Mouse (Mus musculus): Measurements from ENCODE around the gene Prr15l.

DNA sequence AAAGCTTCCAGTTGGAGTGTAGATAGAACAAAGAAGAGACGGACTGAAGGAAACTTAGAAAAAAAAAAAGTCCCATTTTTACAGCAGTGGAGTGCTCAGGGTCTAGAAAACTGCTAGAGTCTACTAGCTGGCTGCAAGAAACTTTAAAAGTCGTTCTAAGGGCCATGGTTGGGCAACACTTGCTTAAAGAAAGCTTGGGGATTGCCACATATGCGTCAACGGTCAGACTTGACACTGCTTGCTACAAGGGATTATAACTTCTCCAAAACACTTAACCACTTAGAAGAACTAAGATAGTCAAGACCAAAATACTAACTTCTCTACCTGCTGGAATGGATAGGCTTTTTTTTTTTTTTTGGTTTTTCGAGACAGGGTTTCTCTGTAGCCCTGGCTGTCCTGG is 46.9 kb downstream of the Prr15l start:
- TF ChIP-seq CTCF (IDR thresholded peaks at IDR 0.05; ENCODE audit: borderline replicate concordance, insufficient read depth, low read length) = no peak
- TF ChIP-seq POLR2A (IDR thresholded peaks at IDR 0.05; ENCODE audit: low read depth, low read length) = no peak

Measured in embryonic fibroblast, embryonic 13.5 days (primary cell).